Mouse (Mus musculus): ENCODE results near the gene Stk40.
A peak's percentile ranks its signal among the peaks of the same experiment; 100 is the strongest.
"Not testable (repeated sequence)": the region's sequence is repeated elsewhere in the genome, so short reads cannot be mapped to it uniquely, and the experiment has no call there.

Gene Stk40

GRCm38 (mm10) chr4:126103590-126104068, at the start of gene Stk40:
Stk40 (plus strand) TSS chr4:126103957.
- peak; percentile 94 for DNase-seq

- no peak for DNase-seq
Measured at GRCm38 (mm10) chr4:126057207-126058133, 46.3 kb upstream of the Stk40 start.

- DNase-seq = peak; percentile 95
Measured at GRCm38 (mm10) chr4:126058134-126058996, 45.4 kb upstream of the Stk40 start, which contains the start of gene Oscp1. Oscp1 (plus strand) TSS chr4:126058565.

GRCm38 (mm10) chr4:126058997-126059362, 44.8 kb upstream of the Stk40 start:
- DNase-seq = peak; percentile 69

GRCm38 (mm10) chr4:126062856-126063255, 40.9 kb upstream of the Stk40 start:
- no peak for DNase-seq

- DNase-seq = peak; percentile 32
Measured at GRCm38 (mm10) chr4:126065241-126065640, 38.5 kb upstream of the Stk40 start.

GRCm38 (mm10) chr4:126067401-126068077, 36.2 kb upstream of the Stk40 start:
- no peak for DNase-seq

- DNase-seq = no peak
Measured at GRCm38 (mm10) chr4:126068842-126069241, 34.9 kb upstream of the Stk40 start.

- no peak for DNase-seq
Measured at GRCm38 (mm10) chr4:126077833-126078232, 25.9 kb upstream of the Stk40 start.

- DNase-seq = no peak
Measured at GRCm38 (mm10) chr4:126079266-126079665, 24.5 kb upstream of the Stk40 start.

GRCm38 (mm10) chr4:126081601-126082000, 22.2 kb upstream of the Stk40 start:
- DNase-seq = no peak

- no peak for DNase-seq
Measured at GRCm38 (mm10) chr4:126083021-126083420, 20.7 kb upstream of the Stk40 start.

- no peak for DNase-seq
Measured at GRCm38 (mm10) chr4:126084382-126084781, 19.4 kb upstream of the Stk40 start.

- DNase-seq = peak; percentile 68
Measured at GRCm38 (mm10) chr4:126085996-126086576, 17.7 kb upstream of the Stk40 start.

GRCm38 (mm10) chr4:126090101-126090847, 13.5 kb upstream of the Stk40 start:
- no peak for DNase-seq

GRCm38 (mm10) chr4:126090848-126091124, 13.0 kb upstream of the Stk40 start:
- no peak for DNase-seq

GRCm38 (mm10) chr4:126091873-126092272, 11.9 kb upstream of the Stk40 start:
- DNase-seq = no peak

- not testable (repeated sequence) for DNase-seq
Measured at GRCm38 (mm10) chr4:126095622-126096430, 7.9 kb upstream of the Stk40 start.

- peak; percentile 94 for DNase-seq
Measured at GRCm38 (mm10) chr4:126096464-126097111, 7.2 kb upstream of the Stk40 start, which contains the start of gene Lsm10. Lsm10 (plus strand) TSS chr4:126096623.

GRCm38 (mm10) chr4:126097711-126098253, 6.0 kb upstream of the Stk40 start:
- DNase-seq = no peak
